Mouse (Mus musculus) spleen, postnatal 10 days (tissue): ENCODE measurements around the gene Henmt1.

Experiments
- DNase-seq, 2 experiments: peaks; one replicate each; pipeline ENCODE4 v3.0.0; 2021 to 2022; ENCODE audit warnings: low spot score in 2 of 2

Henmt1 gene

DNA sequence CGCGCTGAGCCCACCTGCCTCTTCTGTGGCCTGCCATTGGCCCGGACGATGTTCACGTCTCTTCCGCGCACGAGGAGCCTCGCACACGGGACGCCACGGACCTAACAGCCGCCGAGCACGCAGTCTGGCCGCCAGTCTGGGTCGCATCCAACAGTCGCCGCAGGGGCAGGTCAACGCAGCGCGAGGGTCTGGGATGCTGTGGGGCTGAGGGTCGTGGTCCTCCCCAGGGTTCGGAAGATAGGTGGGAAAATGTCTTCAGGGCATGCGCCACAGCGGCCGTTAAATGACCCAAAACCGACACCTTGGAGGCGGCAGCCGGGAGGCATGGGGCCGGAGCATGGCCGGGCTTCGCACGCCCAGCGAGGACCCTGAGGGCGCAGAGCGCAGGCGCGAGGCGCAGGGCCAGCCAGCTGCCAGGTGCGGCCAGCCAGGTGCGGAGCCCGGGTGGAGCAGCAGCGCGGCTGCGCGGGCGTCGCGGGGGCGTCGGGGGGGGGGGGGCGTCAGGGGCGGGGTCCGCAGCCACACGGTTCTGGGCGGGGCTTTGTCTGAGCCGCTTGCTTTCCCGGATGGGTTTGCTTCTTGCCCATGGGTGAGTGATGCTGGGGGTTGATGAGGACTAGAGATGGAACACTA is 444 bp downstream of the Henmt1 start, which contains the start of gene Gm9857:
Gm9857 (minus strand) TSS at position 445 of the 633 bp plus-strand sequence.
- DNase-seq, result no peak

DNA sequence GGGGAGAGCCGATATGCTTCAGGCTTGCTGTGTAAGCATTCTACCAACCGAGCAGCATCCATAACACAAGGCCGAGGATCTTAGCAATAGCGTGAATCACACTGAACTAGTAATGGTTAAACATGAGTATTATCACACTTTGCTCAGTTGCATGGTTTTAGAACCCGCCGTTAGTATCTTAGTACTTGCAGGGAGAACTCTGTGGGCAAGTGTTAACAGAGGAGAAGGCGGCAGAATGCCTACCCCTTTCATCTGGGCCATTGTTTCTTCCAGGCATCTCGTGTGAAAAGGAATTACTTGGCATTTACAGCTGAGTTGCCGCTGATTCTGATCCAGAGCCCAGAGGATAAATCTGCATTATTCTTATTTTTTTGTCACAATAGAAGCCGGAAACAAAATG is 1.3 kb downstream of the Henmt1 start:
- DNase-seq, result no peak

DNA sequence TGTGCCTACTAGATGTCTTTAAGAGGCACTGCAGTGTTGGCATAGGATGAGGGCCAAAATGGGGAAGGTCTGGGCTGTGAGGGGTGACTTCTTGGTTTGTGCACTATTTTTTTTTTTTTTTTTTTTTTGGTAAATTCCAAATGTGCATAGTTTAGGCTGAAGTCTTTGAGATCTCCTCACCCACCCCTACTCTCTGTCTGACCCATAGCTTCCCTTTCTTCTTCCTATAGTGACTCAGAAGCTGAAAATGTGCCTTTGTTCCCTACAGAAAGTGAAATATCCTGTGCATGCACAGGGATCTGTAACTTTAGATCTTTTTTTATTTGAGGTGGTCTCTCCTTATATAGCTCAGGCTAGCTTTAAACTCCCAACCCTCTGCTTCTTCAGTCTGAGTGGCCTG is 18.3 kb downstream of the Henmt1 start:
- DNase-seq, result no peak

DNA sequence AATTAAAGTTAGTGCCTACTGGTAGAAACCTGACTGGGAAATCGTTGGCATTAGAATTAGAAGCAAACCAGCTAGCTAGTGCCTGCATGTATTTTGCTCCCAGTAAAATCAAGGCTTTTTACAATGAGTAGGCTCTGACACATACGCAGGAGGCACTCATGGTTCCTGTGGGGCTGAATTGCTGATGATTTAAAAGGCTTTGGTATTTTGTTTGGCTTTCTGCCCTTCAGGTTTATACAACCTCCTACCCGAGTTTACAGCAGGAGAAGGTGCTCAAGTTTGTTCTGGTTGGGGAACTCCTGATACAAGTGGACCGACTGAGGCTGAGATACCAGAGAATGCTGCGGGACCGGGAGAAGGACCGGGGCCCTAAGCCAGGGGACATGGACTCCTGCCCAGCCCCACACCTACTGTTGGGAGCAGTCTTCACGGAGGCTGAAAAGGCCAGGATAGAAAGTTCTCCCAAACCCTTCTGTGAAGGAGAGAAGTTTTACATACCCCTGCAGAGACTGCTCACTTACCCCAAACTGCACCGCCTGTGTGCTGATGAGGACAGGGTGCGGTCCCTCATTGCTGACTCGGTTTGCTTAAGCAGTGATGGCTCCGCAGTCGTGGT is 20.1 kb downstream of the Henmt1 start:
- no peak for DNase-seq

DNA sequence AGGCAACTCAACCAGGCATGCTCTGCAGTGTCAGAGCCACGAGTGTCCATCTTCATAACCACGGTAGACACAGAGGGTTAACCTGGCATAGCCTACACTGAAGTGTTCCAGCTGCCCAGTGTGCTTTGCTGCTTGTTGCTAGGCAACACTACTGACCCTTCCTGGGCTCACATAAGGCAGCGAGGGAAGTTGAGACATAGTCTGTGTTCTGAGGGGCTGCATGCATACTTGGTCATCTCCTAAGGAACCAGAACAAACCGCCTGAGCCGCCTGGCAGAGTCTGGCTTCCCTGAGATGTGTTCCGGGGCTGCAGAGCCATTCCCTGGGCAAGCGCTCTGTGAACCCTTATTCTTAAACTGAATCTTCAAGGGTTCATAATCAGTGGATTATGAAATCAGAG is 21.6 kb downstream of the Henmt1 start:
- DNase-seq, result no peak

DNA sequence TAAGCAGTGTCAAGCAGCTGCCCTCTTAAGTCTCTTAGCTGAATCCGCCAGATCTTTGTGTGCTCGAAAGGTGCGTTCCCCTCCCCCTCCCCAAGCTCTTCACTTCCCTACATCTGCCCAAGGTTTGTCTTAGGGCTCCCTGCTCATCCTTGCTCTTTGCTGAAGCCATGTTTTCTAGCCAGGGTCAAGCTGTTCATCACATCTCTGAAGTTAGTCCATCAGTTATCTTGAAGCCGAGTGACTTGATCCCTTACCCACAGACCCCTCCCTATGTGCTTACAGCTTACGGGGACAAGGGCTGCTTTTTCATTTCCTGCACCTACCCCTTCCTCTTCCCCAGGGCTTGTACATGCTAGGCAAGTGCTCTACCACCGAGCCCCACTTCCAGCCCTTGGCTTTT is 22.0 kb downstream of the Henmt1 start:
- DNase-seq, result no peak

DNA sequence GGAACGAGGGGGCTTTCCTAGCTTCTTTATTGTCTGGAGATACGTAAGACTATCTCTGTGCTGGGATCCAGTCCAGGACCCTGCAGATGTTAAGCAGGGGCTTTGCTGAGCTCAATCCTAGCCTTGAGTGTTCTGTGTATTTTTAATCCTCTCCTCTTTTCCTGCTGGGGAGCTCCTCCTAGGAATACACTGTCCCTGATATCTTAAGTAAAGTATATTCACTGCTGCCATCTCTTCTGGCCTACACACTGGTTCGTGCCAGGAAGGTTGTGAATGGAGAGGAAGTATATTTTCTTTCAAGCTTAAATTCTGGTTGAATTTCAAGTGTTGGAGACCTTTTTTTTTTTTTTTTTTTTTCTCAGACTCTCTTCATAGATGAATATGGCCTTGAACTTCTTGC is 23.6 kb downstream of the Henmt1 start:
- DNase-seq, result no peak

DNA sequence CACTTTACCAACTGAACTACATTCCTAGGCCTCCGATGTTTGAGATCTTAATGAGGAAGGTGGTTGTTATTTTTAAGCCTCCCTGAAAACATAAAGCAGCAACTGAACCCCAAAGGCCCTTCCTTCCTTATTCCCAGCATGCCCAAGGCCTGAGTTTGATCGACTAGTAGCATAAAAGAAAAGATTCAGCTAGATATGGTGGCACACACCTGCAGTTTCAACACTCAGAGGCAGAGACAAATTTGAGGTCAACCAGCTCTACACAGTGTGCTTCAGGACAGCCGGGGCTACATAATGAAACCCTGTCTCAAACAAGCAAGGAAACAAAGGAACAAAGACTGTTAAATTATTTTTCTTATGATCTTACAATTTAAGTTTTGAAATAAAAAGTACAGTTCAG is 24.1 kb downstream of the Henmt1 start:
- DNase-seq, result no peak

DNA sequence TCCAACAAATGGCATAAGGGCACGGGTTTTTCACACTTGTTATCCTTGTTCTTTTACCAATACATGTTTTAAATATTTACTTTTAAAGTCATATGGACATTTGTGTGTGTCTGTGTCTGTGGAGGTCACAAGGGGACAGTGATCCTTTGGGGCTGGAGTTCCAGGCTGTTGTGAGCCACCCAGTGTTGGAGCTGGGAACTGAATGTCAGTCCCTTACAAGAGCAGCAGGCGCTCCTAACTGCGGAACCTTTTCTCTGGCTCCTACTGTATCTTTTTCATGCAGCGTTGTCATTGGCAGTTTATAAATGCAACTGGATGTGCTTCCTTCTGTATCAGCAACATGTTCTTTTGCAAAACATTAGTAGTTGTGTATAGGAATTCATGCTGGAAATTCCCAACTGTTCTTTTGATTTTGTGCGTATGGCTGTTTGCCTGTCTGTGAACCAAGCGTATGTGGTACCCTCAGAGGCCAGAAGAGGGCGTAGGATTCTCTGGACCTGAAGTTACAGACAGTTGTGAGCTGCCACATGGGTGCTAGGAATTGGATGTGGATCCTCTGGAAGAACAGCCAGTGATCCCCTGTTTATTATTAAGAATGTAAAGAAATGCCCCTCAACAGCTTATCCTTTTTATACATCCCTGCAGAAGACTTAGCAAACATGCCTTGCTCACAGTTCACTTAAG is 24.8 kb downstream of the Henmt1 start:
- DNase-seq, result peak in 1 of 2 experiments; percentile 30

DNA sequence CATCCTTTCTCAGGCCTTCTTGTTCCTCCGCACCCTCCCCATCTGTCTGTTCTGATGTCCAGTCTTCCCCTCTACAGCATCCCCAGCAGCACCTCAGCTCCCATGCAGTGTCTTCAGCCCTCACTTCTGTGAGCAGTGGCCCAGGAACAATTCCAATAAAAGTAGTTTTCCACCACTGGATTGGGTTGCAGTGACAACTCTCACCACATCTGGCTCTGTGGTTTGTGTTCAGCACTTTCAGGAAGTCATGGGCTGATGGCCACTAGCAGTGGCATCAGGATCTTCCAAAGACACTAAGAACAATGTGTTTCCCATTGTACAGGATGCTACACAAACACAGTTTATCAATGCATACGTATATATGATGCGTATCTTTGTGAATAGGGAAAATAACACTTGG is 26.4 kb downstream of the Henmt1 start:
- no peak for DNase-seq

DNA sequence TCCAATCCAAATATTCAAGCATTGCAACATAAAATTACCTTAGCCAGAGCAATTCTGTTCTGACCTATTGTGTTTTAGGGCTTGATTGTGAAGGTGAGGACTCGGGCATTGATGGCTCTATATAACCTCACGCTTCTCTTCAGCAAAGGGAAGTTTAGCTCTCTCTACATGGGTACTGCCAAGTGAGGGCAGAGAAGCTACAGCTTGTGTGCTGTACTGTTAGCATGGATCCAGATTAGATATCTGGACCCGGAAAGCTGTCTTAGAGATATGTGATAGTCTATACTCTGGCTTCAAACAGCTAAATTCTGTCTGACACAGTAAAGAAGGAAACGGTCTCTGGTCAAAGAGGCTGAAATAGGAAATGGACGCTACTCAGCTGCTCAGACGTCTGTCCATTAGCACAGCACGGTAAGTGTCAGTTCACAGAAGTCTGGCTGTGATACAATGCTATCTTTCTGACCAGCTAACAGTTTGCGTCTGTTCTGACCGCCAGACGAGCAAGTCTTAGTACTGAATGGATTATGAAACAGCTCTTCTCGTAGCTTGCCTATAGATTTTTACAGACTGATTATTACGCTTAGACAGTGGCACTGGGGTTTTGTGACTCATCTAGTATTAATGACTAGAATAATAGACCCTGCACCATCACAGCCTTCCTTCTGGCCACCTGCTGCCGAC is 34.4 kb downstream of the Henmt1 start:
- DNase-seq, result no peak

DNA sequence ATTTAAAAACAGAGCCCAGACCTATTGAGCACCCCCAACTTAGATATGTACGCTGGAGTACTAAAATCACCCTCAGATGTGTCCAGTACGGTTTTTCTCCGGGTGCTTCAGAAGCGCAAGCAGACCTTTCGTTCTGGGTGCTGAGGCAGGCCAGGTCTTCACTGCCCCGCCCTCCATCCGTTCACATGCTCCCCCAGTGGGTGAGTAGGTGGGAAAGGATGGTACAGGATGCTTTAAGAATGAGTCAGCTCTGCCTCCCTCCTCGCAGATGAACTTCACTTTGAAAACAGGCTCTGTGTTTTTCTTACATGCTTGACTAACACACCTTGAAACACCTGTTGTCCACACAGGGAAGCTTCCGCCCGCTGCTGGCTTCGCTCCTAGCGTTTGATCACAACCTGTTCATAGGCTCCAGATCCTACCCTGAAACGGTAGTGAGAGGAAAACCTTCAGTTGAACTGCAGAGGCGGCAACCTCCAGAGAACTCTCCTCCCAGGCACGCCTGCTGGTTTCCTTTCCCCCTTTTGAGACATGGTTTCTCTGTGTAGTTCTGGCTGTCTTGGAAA is 35.3 kb downstream of the Henmt1 start:
- no peak for DNase-seq

DNA sequence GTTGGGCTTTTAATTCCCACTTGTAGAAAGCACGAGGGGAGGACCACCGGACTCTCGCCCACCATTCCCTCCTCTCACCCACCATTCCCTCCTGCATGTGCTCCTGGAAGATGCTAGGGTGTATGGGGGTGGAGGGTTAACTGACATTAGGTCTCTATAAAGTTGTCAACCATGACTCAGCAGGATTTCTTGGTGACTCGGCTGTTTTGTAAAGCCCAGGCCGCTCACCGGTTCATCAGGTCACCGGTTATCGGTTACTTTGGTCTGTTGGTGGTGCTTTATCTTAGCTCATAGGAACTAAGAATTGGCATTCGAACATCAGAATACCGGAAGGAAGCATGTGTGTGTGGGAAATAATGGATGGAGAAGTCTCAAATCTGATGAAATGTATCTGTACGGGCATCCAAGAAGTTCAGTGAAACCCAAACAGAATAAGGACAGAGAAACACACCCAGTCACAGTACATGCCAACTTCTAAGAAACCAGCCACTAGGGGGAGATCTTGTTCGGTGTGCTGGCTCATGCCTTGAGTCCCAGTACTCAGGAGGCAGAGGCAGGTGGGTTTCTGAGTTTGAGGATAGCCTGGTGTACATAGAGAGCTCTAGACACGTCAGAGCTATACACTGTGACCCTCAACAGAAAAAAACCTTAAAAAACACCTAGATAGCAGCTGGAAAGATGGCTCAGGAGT is 37.8 kb downstream of the Henmt1 start:
- DNase-seq, result no peak

DNA sequence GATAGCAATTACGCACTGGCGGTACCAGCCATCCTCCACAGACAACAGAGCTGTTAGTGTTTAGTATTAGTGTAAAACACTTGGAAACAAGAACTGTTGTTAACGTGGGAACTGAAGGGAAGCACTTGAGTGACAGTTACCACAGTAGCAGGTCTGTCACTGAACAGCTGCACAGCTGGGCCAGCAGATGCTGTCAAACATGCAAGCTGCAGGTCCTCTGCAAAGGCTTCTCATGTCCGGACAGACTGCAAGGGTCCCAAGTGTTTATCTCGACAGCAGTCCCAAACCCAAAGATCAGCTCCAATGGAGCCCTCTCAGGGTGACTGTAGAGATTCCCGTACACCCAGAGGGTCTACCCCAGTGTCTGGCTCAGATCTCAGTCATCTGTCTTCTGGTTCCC is 42.3 kb downstream of the Henmt1 start:
- no peak for DNase-seq

DNA sequence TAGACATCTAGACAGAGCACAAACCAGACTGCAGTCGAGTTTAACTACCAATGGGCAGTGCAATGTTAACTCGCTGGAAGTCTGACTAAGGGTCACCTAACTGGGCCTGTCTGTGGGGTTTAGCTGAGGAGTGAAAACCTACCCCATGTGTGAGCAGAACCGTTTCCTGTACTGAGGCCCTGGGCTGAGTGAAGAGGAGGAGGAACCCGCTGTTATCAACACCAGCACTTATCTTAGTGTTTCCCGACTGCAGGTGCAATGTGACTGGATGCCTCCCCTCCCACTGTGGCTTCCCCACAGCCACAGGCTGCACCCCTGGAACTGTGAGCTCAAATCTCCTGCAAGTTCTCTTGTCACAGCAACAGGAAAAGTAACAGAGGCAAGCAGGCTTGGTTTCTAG is 44.3 kb downstream of the Henmt1 start:
- DNase-seq, result no peak

DNA sequence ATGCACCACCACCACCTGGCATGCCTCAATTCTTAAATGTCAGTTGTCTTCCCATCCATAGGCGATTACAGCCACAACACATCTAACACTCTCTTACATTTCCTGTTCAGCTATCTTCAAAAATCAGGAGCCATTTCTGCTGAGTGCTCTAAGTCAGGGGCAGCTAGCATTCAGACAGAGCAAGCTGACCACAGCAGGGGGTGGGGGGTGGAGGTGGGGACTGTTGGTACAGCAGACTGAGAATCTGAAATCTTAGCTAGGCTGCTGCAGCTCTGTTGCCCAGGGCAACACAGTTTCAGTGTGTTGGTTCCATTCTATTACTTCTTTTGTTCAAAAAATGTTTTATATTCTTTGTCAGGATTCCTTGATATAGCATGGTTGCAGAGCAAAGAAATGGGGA is 46.9 kb downstream of the Henmt1 start:
- DNase-seq, result no peak

DNA sequence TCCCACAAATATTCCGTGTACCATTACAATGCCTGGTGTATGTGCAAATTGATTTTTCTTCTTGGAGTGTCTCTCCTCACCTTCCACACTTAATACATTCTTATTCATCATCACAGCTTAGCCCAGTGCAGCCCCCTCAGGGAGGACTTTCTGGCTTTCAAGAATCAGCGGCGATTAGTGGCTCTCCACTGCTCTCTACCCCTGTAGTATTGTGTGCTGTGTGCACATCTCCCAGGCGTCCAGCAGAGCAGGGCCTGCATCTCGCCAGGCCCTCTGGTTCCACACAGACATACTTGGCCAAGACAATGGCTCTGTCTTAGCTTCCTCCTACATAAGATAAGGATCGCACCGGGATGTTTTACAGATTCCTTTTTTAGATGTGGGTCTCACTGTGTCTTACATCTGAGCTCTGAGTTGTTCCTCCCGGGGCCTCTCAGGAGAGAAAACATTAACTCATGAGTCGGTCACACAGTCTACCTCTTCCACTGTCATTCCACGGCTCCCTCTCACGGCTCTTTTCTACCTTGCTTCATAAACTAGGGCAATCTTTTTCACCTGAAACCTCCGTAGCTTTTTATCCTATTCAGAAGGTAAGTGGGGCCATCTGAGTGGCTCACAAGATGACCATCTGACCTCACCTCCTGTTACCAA is 47.5 kb downstream of the Henmt1 start:
- DNase-seq, result no peak

DNA sequence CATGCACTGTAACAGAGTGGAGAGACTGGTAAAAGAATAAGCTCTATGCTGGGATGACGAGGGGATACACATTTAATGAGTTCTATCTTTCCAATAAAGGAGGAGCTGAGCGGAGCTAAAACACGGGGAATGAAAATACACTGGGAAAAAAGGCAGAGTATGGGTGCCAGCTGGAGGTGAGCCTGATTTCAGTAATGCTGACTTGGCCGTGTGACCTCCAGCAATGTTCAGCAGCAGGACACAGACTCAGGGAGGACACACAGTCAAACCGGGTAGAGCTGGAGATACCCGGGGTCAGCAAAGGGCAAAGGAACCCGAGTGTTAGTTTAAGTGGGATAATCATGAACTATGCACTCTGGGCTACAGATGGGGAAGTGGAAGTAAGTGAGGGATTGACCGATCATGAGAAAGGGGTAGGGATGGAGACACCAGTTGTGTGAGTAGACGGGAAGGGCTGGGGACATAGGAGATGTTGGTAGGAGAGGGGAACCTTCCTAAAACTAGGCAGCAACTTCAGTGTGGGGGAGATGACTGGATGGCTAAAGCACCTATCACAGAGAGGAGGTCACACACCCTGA is 50.4 kb downstream of the Henmt1 start:
- DNase-seq, result no peak

DNA sequence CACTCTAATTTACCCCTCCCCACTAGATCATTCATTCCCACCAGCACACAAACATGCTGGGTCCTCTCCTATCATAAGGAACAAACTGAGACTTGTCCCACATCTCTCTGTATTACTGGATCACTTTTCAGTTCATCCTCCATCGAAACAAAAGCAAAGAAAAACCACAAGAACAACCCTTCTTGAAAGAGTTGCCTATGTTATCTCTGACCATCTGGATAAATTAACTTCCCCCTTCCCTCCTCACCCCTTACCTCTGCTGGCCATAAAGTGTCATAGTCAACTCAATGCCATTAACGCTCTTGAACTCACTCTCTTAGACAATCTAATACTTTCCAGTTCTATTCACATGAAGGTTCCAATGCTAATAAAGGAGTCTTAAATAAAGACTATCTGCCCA is 54.8 kb downstream of the Henmt1 start:
- DNase-seq, result no peak

DNA sequence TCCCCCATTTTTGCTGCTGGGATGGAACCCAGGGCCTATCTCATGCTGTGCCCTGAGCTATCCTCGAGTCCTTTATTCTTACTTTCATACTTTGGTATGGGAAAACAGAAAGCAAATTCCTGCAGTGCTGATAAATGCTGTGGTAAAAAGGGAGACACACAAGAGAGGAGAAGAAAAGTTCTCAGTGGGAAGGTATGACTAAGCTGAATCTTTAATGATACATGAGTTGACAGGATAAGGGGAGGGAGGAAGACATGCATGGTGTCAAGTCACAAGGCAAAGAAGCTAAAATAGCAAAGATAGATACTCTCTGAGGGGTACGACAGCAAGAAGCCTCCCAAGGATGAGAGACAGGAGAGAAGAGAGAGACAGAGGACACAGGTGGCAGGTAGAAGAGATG is 55.7 kb downstream of the Henmt1 start:
- no peak for DNase-seq

DNA sequence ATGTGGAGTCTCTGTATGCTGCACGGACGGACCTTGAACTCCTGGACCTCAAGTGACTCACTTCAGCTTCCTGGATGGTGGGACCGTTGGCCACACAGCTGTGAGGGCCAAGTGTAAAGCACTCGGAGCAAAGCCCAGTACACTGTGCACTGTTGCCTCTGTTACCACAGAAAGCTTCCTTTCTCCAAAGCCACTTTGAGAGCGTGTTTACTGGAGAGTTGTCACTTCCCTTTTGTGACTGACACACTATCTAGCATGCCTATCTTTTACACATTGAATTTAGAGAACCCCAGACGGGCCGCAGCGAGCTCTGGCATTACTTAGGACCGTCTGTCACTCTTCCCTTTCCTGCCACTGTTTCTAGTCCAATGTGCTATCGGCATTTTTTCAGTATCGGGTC is 57.6 kb downstream of the Henmt1 start:
- DNase-seq, result no peak
